Mouse (Mus musculus): Measurements from ENCODE around the gene Chd4. TPM values are rescaled to one million over a fixed set of nuclear protein-coding genes. Genes with fewer than 3 reads are reported as not detected.
"Not testable (repeated sequence)": the region's sequence is repeated elsewhere in the genome, so short reads cannot be mapped to it uniquely, and the experiment has no call there.

Gene Chd4
- polyA plus RNA-seq, 1 experiment from 2014 or later = 18.2 TPM

GRCm38 (mm10) chr6:125159773-125160557, 64.2 kb downstream of the Chd4 start:
- H3K9me3 ChIP-seq (replicated peaks; ENCODE audit: control insufficient read depth, low read length) = no peaks in the 10 kb centered on the region
- peaks cover 6% of the 10 kb centered on the region; the same call in 1 of the 2 replicates for H3K36me3 ChIP-seq (ENCODE audit: control insufficient read depth, insufficient read depth)
- no peak for ATAC-seq (ENCODE audit: low read depth)
- 58% methylated on average over 7 of the region's 7 CpGs for WGBS (ENCODE audit: insufficient replicate concordance)
- peaks cover 49% of the 10 kb centered on the region for H3K4me1 ChIP-seq (ENCODE audit: control insufficient read depth, low read depth, low read length)
- H3K4me3 ChIP-seq (ENCODE audit: low read depth, low read length) = no peak overlapping the region
- H3K27me3 ChIP-seq (ENCODE audit: control insufficient read depth, insufficient read depth, low read depth, low read length) = no peaks in the 10 kb centered on the region
- H3K27ac ChIP-seq (ENCODE audit: low read length) = no peak overlapping the region
- H3K9ac ChIP-seq (ENCODE audit: low read depth, low read length) = no peak overlapping the region
- no peak overlapping the region for H3K4me2 ChIP-seq (ENCODE audit: low read depth, low read length)

- H3K27me3 ChIP-seq (ENCODE audit: control insufficient read depth, insufficient read depth, low read depth, low read length) = no peaks in the 10 kb centered on the region
- H3K9ac ChIP-seq (ENCODE audit: low read depth, low read length) = no peak overlapping the region
- ATAC-seq (ENCODE audit: low read depth) = no peak
- H3K27ac ChIP-seq (ENCODE audit: low read length) = no peak overlapping the region
- peaks cover 47% of the 10 kb centered on the region for H3K4me1 ChIP-seq (ENCODE audit: control insufficient read depth, low read depth, low read length)
- no peak overlapping the region for H3K4me2 ChIP-seq (ENCODE audit: low read depth, low read length)
- no peak overlapping the region for H3K4me3 ChIP-seq (ENCODE audit: low read depth, low read length)
- H3K9me3 ChIP-seq (replicated peaks; ENCODE audit: control insufficient read depth, low read length) = no peaks in the 10 kb centered on the region
- H3K36me3 ChIP-seq (ENCODE audit: control insufficient read depth, insufficient read depth) = peaks cover 6% of the 10 kb centered on the region; the same call in 1 of the 2 replicates
- 48% methylated on average over 10 of the region's 10 CpGs for WGBS (ENCODE audit: insufficient replicate concordance)
Measured at GRCm38 (mm10) chr6:125160558-125160853, 64.7 kb downstream of the Chd4 start.

GRCm38 (mm10) chr6:125160854-125161760, 65.3 kb downstream of the Chd4 start:
- 0 out of 2 replicates have a peak overlapping the region, but pooled peaks have one; percentile 27 for H3K27ac ChIP-seq (ENCODE audit: low read length)
- WGBS (ENCODE audit: insufficient replicate concordance) = 23% methylated on average over 22 of the region's 22 CpGs
- no peak overlapping the region; the same call in 1 of the 2 replicates for H3K4me2 ChIP-seq (ENCODE audit: low read depth, low read length)
- H3K9me3 ChIP-seq (replicated peaks; ENCODE audit: control insufficient read depth, low read length) = no peaks in the 10 kb centered on the region
- H3K36me3 ChIP-seq (ENCODE audit: control insufficient read depth, insufficient read depth) = peaks cover 6% of the 10 kb centered on the region; the same call in 1 of the 2 replicates
- no peak overlapping the region for H3K9ac ChIP-seq (ENCODE audit: low read depth, low read length)
- no peaks in the 10 kb centered on the region for H3K27me3 ChIP-seq (ENCODE audit: control insufficient read depth, insufficient read depth, low read depth, low read length)
- no peak overlapping the region for H3K4me3 ChIP-seq (ENCODE audit: low read depth, low read length)
- no peak for ATAC-seq (ENCODE audit: low read depth)
- peaks cover 53% of the 10 kb centered on the region for H3K4me1 ChIP-seq (ENCODE audit: control insufficient read depth, low read depth, low read length)

- not testable (repeated sequence) for H3K27me3 ChIP-seq (ENCODE audit: control insufficient read depth, insufficient read depth, low read depth, low read length); H3K27ac ChIP-seq (ENCODE audit: low read length); H3K4me2 ChIP-seq (ENCODE audit: low read depth, low read length); H3K9me3 ChIP-seq (replicated peaks; ENCODE audit: control insufficient read depth, low read length); ATAC-seq (ENCODE audit: low read depth); H3K9ac ChIP-seq (ENCODE audit: low read depth, low read length); H3K36me3 ChIP-seq (ENCODE audit: control insufficient read depth, insufficient read depth); H3K4me3 ChIP-seq (ENCODE audit: low read depth, low read length)
- WGBS (ENCODE audit: insufficient replicate concordance) = 11% methylated on average over 3 of the region's 5 CpGs
- H3K4me1 ChIP-seq (ENCODE audit: control insufficient read depth, low read depth, low read length) = peaks cover 57% of the 10 kb centered on the region
Measured at GRCm38 (mm10) chr6:125161971-125162370, 66.2 kb downstream of the Chd4 start.

- 61% methylated on average over 9 of the region's 16 CpGs for WGBS (ENCODE audit: insufficient replicate concordance)
- 0 out of 2 replicates have a peak overlapping the region, but pooled peaks have one; percentile 4 for H3K4me2 ChIP-seq (ENCODE audit: low read depth, low read length)
Measured at GRCm38 (mm10) chr6:125162615-125163305, 67.0 kb downstream of the Chd4 start.

GRCm38 (mm10) chr6:125163801-125164657, 68.2 kb downstream of the Chd4 start:
- Histone ChIP-seq H3K27ac (ENCODE audit: low read length) (peak overlapping the region; percentile 85), H3K4me2 (ENCODE audit: low read depth, low read length) (peak overlapping the region; percentile 88), H3K9me3 (replicated peaks; ENCODE audit: control insufficient read depth, low read length) (no peaks in the 10 kb centered on the region), H3K36me3 (ENCODE audit: control insufficient read depth, insufficient read depth) (peaks cover 25% of the 10 kb centered on the region), H3K4me3 (ENCODE audit: low read depth, low read length) (peak overlapping the region; percentile 84), H3K27me3 (ENCODE audit: control insufficient read depth, insufficient read depth, low read depth, low read length) (no peaks in the 10 kb centered on the region), H3K9ac (ENCODE audit: low read depth, low read length) (peak overlapping the region; percentile 84), H3K4me1 (ENCODE audit: control insufficient read depth, low read depth, low read length) (peaks cover 66% of the 10 kb centered on the region)
- 7% methylated on average over 20 of the region's 20 CpGs for WGBS (ENCODE audit: insufficient replicate concordance)
- no peak for ATAC-seq (ENCODE audit: low read depth)

More at GRCm38 (mm10) chr6:125162615-125163305, 67.0 kb downstream of the Chd4 start:
- peaks cover 60% of the 10 kb centered on the region for H3K4me1 ChIP-seq (ENCODE audit: control insufficient read depth, low read depth, low read length)
- not testable (repeated sequence) for H3K9ac ChIP-seq (ENCODE audit: low read depth, low read length); ATAC-seq (ENCODE audit: low read depth); H3K9me3 ChIP-seq (replicated peaks; ENCODE audit: control insufficient read depth, low read length); H3K27me3 ChIP-seq (ENCODE audit: control insufficient read depth, insufficient read depth, low read depth, low read length); H3K4me3 ChIP-seq (ENCODE audit: low read depth, low read length); H3K27ac ChIP-seq (ENCODE audit: low read length)
- H3K36me3 ChIP-seq (ENCODE audit: control insufficient read depth, insufficient read depth) = peaks cover 12% of the 10 kb centered on the region

GRCm38 (mm10) chr6:125164672-125165327, 69.0 kb downstream of the Chd4 start:
- Histone ChIP-seq H3K27ac (ENCODE audit: low read length) (peak overlapping the region; percentile 85), H3K4me3 (ENCODE audit: low read depth, low read length) (peak overlapping the region; percentile 84), H3K36me3 (ENCODE audit: control insufficient read depth, insufficient read depth) (peaks cover 33% of the 10 kb centered on the region), H3K4me2 (ENCODE audit: low read depth, low read length) (peak overlapping the region; percentile 88), H3K4me1 (ENCODE audit: control insufficient read depth, low read depth, low read length) (peaks cover 66% of the 10 kb centered on the region), H3K27me3 (ENCODE audit: control insufficient read depth, insufficient read depth, low read depth, low read length) (no peaks in the 10 kb centered on the region), H3K9me3 (replicated peaks; ENCODE audit: control insufficient read depth, low read length) (no peaks in the 10 kb centered on the region), H3K9ac (ENCODE audit: low read depth, low read length) (peak overlapping the region; percentile 84)
- no peak; the same call in 1 of the 2 replicates for ATAC-seq (ENCODE audit: low read depth)
- WGBS (ENCODE audit: insufficient replicate concordance) = under 1% methylated on average over 39 of the region's 39 CpGs

Data from liver, embryonic 16.5 days (tissue).